Mouse (Mus musculus): Measurements from ENCODE around the gene Morc1.

The Morc1 gene

GRCm38 (mm10) chr16:48626186-48626585 is 195.1 kb downstream of the Morc1 start:
- DNase-seq (ENCODE audit: low read depth): peak; percentile 36

DNA sequence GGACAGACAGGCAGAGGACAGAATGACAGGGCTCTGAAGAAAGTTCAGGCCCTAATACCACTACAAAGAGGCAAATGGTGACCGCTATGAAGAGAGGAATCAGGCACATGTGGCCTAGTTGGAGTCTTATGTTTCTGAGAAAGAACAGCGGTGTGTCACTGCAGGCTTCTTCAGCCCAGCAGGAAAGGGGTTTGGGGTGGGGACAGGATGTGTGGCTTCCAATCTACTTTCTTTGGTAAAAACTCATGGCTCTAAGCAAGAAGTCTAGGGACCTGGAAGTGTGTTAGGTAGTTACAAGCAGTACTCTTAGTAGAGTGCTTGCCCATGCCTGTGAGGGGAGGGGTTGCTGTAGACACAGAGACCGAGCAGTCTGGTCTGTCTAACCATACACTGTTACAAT is 196.3 kb downstream of the Morc1 start:
- DNase-seq (ENCODE audit: low read depth): peak; percentile 75

DNA sequence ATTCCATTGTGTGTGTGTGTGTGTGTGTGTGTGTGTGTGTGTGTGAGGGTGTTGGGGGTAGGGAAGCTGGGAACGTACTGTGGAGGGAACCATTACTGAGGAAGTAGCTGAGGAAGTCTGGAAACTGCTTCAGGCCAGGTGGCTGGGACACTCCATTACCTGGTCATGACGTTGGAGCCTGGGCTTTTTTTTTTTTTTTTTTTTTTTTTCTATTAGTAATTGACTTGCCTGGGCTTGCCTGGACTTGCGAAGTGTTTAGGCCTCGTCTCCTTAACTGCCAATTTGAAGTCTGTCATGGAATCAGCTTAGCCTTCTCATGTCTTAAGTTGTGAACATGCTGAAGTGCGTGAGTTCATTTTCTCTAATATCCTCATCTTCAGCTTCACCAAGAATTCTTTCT is 198.7 kb downstream of the Morc1 start:
- no peak for DNase-seq (ENCODE audit: low read depth)

GRCm38 (mm10) chr16:48630466-48630865 is 199.4 kb downstream of the Morc1 start:
- DNase-seq (ENCODE audit: low read depth): no peak

GRCm38 (mm10) chr16:48632351-48632750 is 201.3 kb downstream of the Morc1 start:
- DNase-seq (ENCODE audit: low read depth): no peak

DNA sequence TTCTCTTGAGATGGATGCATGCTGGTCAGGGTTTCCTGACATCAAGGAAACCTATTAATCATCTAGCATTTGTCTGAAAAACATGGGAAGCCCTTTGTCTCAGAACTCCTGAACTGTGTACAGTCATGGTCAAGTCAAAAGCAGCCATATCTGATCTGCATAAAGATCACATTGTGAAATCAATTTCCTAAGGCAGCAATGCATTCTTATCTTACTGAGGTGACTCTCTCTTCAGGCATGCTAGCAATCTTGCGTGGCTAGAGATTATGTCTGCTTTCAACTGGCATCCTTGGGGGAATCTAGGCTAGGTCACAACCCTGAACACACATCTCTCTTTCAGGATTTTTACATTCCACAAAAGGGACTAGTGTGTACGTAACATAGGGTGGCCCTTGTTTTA is 215.2 kb downstream of the Morc1 start:
- DNase-seq (ENCODE audit: low read depth): peak; percentile 49

DNA sequence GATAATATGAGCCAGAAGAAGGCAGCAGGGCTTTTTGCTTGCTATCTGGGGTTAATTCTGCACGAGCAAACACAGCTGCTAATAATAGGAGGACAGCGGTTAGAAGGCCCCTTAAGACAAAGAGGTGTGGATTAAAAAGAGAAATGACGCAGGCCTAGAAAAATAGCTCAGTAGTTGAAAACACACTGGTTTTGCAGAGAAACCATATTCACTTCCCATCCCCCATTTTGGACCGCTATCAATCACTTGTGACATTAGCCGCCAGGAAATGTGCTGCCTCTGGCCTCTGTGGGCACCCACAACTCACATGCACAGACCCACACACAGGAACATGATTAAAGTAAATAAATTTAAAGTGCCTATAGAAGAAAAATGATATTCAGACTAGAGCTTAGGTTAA is 240.7 kb downstream of the Morc1 start:
- peak; percentile 93 for DNase-seq (ENCODE audit: low read depth)

DNA sequence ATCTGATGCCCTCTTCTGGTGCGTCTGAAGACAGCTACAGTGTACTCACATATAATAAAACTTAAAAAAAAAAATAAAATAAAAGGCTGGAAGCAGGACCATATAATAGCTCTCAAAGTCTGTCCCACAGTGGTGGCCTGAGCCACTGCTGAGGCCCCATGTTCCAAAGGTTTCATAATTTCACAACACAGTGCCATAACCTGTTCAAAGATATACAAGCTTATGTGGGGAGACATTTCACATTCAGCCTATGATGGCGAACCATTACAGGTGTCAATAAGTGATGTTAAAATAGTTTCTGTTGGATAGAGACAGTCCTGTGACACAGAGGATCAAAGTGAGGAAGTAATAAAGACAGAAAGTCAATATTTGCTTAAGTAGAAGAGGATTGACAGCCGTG is 241.6 kb downstream of the Morc1 start:
- peak; percentile 13 for DNase-seq (ENCODE audit: low read depth)

DNA sequence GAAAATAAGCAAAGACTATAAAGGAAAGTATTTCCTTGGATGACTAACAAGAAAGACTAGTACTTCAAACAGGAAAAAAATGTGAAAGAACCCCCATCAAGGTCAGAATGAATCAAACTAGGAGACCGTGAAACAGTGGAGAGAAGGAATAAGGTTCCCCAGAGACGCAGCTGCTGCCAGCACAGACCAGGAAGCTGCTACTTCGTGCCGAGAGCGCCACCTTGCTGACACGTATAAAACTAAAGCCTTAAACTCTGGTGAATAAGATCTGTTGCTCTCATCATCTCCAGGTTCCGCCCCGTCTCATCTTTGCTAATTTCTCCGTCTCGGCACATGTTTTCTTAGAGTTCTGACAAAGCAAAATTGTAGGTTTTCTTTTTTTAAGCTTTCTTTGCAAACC is 244.6 kb downstream of the Morc1 start:
- DNase-seq (ENCODE audit: low read depth): peak; percentile 92

DNA sequence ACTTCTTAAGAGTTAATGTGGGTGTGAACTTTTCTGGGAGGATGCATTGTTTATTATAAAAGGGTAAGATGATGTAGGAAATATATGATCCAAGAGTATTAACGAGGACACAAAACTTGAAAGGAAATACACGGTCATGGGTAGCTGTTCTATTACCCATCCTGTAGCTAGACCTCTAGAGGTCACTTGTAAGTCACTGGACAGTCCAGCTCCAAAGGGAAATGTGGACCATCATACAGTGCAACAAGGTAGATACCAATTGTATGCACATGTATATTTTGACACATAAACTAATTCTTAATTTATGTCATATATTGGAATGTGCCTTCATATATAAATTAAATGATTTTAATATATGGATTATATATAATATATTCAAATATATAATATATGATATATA is 245.2 kb downstream of the Morc1 start:
- DNase-seq (ENCODE audit: low read depth): peak; percentile 48

- peak; percentile 52 for DNase-seq (ENCODE audit: low read depth)
Observed at GRCm38 (mm10) chr16:48677381-48677780, 246.3 kb downstream of the Morc1 start.

DNA sequence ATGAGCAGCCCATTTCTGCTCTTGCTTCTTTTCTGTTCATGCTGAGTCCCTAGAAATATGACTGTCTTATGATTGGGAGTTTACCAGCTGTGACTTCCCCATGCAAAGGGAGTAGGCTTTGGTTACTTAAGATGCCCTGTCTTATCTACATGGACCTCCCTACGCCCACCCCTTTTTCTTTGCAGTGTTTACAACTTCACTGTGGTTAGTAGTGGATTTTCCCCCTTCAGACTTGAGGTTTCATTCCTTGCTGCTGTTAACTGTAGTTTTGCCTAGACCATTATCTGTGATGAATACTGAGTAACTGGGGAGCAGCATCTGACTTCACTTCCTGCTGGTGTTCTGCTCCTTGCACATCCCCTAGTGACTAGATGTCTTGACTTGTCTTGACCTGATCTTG is 247.0 kb downstream of the Morc1 start:
- peak; percentile 72 for DNase-seq (ENCODE audit: low read depth)
